Mouse (Mus musculus) adrenal gland (tissue): ENCODE results near the gene Cpt1b.

Source experiments
- intact Hi-C: fragments of 180-260 bp; cut with DNase I; formaldehyde crosslinking; loops from one replicate; pipeline ENCODE4 v1.15.1; 2025

Gene Cpt1b

GRCm38 (mm10) chr15:89387127-89387526 is 38.5 kb downstream of the Cpt1b start:
- intact Hi-C loops = no loop called here

- intact Hi-C loops = no loop called here
Measured at GRCm38 (mm10) chr15:89384617-89385016, 41.0 kb downstream of the Cpt1b start, which contains the start of gene Klhdc7b. TSS of gene Klhdc7b (plus strand) at chr15:89384917.

- intact Hi-C loops = loop anchor here (5.0 kb wide), 1 partner anchor 53 kb away; no protein-coding TSS in a partner anchor
Measured at GRCm38 (mm10) chr15:89379429-89379828, 46.2 kb downstream of the Cpt1b start.

- intact Hi-C loops = loop anchor here (5.0 kb wide), 1 partner anchor 53 kb away; no protein-coding TSS in a partner anchor
Measured at GRCm38 (mm10) chr15:89378831-89379401, 46.7 kb downstream of the Cpt1b start, which contains the start of gene Odf3b. TSS of gene Odf3b (minus strand) at chr15:89379282.

- intact Hi-C loops = loop anchor here (5.0 kb wide), 1 partner anchor 54 kb away; no protein-coding TSS in a partner anchor
Measured at GRCm38 (mm10) chr15:89377938-89378828, 47.5 kb downstream of the Cpt1b start.

GRCm38 (mm10) chr15:89377362-89377761 is 48.3 kb downstream of the Cpt1b start:
- intact Hi-C loops = loop anchor here (5.0 kb wide), 1 partner anchor 55 kb away; no protein-coding TSS in a partner anchor

- intact Hi-C loops = loop anchor here (5.0 kb wide), 1 partner anchor 55 kb away; no protein-coding TSS in a partner anchor
Measured at GRCm38 (mm10) chr15:89376957-89377356, 48.7 kb downstream of the Cpt1b start, which contains the start of gene Tymp. TSS of gene Tymp (minus strand) at chr15:89377039.

GRCm38 (mm10) chr15:89376040-89376439 is 49.6 kb downstream of the Cpt1b start:
- intact Hi-C loops = loop anchor here (5.0 kb wide), 1 partner anchor 56 kb away; no protein-coding TSS in a partner anchor

- intact Hi-C loops = loop anchor here (5.0 kb wide), 1 partner anchor 57 kb away; no protein-coding TSS in a partner anchor
Measured at GRCm38 (mm10) chr15:89374801-89375534, 50.7 kb downstream of the Cpt1b start.

- intact Hi-C loops = no loop called here
Measured at GRCm38 (mm10) chr15:89374340-89374739, 51.3 kb downstream of the Cpt1b start.

GRCm38 (mm10) chr15:89373762-89374248 is 51.9 kb downstream of the Cpt1b start, which contains the start of gene Sco2:
TSS of gene Sco2 (minus strand) at chr15:89373846.
- intact Hi-C loops = no loop called here

- intact Hi-C loops = no loop called here
Measured at GRCm38 (mm10) chr15:89373027-89373761, 52.5 kb downstream of the Cpt1b start.

- intact Hi-C loops = no loop called here
Measured at GRCm38 (mm10) chr15:89372536-89372935, 53.1 kb downstream of the Cpt1b start.

- intact Hi-C loops = no loop called here
Measured at GRCm38 (mm10) chr15:89372068-89372467, 53.6 kb downstream of the Cpt1b start.
